Mouse (Mus musculus) liver, postnatal 0 days (tissue): ENCODE results near the gene Coa6. TPM values are rescaled to one million over a fixed set of nuclear protein-coding genes. Genes with fewer than 3 reads are reported as not detected.
"Not testable (repeated sequence)": the region's sequence is repeated elsewhere in the genome, so short reads cannot be mapped to it uniquely, and the experiment has no call there.

Experiments
- ATAC-seq: fragments of 200-750 bp; cut with Nextera tagmentation; 2 replicates; pipeline ENCODE4 v1.8.0; 2017; ENCODE audit warnings: mild to moderate bottlenecking, moderate library complexity
- DNase-seq: peaks from one replicate; pipeline ENCODE4 v3.0.0-alpha.2; 2016
- H3K27ac ChIP-seq: fragments of 300-500 bp; sonication (generic); 2 replicates; pipeline ENCODE4 v1.5.1; 2014; ENCODE audit warnings: antibody characterized with exemption, moderate library complexity, mild to moderate bottlenecking, low read depth
- H3K27me3 ChIP-seq: fragments of 300-500 bp; sonication (generic); 2 replicates; pipeline ENCODE4 v1.6.1; 2014; ENCODE audit warnings: low read length, control low read depth, mixed read lengths; ENCODE audit not compliant: insufficient read depth
- H3K36me3 ChIP-seq: fragments of 300-500 bp; sonication (generic); replicated peaks from 2 replicates; pipeline ENCODE4 v1.6.1; 2014; ENCODE audit warnings: mild to moderate bottlenecking, control low read depth, low read length, moderate library complexity, mixed read lengths; ENCODE audit not compliant: insufficient read depth
- H3K4me1 ChIP-seq: fragments of 300-500 bp; sonication (generic); 2 replicates; pipeline ENCODE4 v1.6.1; 2014; ENCODE audit warnings: antibody characterized with exemption, mild to moderate bottlenecking, control low read depth; ENCODE audit not compliant: insufficient read depth
- H3K4me2 ChIP-seq: fragments of 300-500 bp; sonication (generic); 2 replicates; pipeline ENCODE4 v1.6.1; 2014; ENCODE audit warnings: low read depth, mild to moderate bottlenecking, low read length, moderate library complexity, mixed read lengths
- H3K4me3 ChIP-seq: fragments of 300-500 bp; sonication (generic); 2 replicates; pipeline ENCODE4 v1.5.1; 2014; ENCODE audit warnings: low read depth, low read length
- H3K9ac ChIP-seq: fragments of 300-500 bp; sonication (generic); replicated peaks from 2 replicates; pipeline ENCODE4 v1.6.1; 2014; ENCODE audit warnings: mild to moderate bottlenecking, moderate library complexity
- H3K9me3 ChIP-seq: fragments of 300-500 bp; sonication (generic); 2 replicates; pipeline ENCODE4 v1.6.1; 2016; ENCODE audit warnings: mild to moderate bottlenecking, control low read depth, low read length, mixed read lengths
- CTCF ChIP-seq: sonication (generic); IDR thresholded peaks from 2 replicates; pipeline ENCODE4 v1.5.1; 2016; ENCODE audit warnings: antibody characterized with exemption, low read depth
- EP300 ChIP-seq: IDR thresholded peaks from 2 replicates; pipeline ENCODE4 v1.6.1; 2016; ENCODE audit warnings: antibody characterized with exemption, low read depth, mild to moderate bottlenecking
- WGBS: fragments of 180-500 bp; shearing (Covaris S2); extraction: QIAGEN DNeasy Blood & Tissue Kit; methylation state at CpG from one replicate; pipeline ENCODE4 v1.1.7; 2014; ENCODE audit not compliant: insufficient replicate concordance; 5-methylcytosine and 5-hydroxymethylcytosine counted together
- polyA plus RNA-seq: library from polyadenylated mRNA; unstranded; fragments of >200 nt; fragmentation: Nextera tagmentation; extraction: Ambion mirVana; gene quantifications from 2 replicates; pipeline ENCODE4 v1.2.1, GENCODE M21; 2015

Gene Coa6
- polyA plus RNA-seq, 1 experiment from 2014 or later = 81.0 TPM

DNA sequence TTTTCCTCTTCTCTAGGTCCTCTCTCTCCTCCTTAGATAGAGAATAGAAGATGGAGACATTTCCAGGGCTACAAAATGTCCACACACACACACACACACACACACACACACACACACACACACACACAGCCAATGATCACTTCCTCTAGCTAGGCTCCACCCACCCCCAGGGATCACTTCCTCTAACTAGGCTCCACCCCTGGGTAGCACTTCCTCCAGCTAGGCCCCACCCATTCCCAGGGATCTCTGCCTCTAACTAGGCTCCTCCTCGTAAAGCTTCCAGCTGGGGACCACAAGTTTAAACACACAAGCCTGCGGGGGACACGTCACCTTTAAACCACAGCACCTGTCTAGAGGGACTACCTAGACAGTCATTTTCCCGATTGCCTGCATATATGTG, 34.7 kb upstream of the Coa6 start:
- no peak overlapping the region for H3K4me2 ChIP-seq
- TF ChIP-seq EP300 (no peak), CTCF (no peak)
- 82% methylated on average over 4 of the region's 4 CpGs for WGBS
- DNase-seq (peak; percentile 41), ATAC-seq (peak; percentile 31; the same call in 1 of the 2 replicates)
- no peaks in the 10 kb centered on the region for H3K27me3 ChIP-seq
- H3K4me3 ChIP-seq = no peak overlapping the region
- H3K27ac ChIP-seq = no peak overlapping the region
- H3K4me1 ChIP-seq = no peaks in the 10 kb centered on the region
- H3K36me3 ChIP-seq = no peaks in the 10 kb centered on the region
- H3K9me3 ChIP-seq = no peaks in the 10 kb centered on the region
- H3K9ac ChIP-seq = no peak overlapping the region

DNA sequence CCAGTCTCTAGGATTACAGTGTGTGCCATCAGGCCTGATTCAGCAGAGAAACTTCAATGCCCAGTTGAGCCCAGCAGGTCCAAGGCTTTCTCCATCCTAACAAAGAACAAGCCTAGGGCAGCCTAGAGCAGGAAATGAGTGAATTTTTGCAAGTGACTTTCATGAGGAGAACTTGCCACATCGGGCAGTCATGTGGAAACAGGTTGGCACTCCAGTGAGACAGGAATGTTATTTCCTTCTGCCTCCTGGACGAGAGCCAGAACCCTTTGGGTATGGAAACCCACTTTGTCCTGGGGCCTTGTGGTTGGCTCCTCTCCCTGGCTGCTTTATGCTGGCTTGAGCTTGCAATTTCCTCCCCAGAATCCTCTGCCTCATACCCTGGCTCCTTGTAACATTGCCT, 30.8 kb upstream of the Coa6 start:
- Histone ChIP-seq H3K27me3 (no peaks in the 10 kb centered on the region), H3K9me3 (no peaks in the 10 kb centered on the region)

DNA sequence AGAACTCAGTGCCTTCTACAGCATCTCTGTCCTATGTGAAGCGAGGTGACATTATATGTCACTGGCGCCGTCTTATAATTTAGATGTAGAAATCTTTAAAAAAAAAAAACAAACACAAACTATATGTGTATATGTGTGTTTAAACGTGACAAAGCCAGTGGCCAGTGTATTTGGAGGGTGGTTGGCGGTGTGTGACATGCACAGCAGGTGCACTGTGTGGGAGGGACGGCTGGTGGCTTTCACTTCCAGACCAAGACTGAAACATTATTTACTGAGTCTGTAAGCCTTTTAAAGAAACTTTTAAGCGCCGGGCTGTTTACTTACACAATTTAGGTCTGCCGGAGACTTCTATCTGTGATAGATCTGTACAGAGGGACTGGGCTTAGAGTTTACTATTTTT, 26.9 kb upstream of the Coa6 start:
- Histone ChIP-seq H3K4me1 (no peaks in the 10 kb centered on the region), H3K27ac (no peak overlapping the region), H3K27me3 (no peaks in the 10 kb centered on the region), H3K4me3 (no peak overlapping the region), H3K4me2 (no peak overlapping the region), H3K9me3 (no peaks in the 10 kb centered on the region), H3K36me3 (no peaks in the 10 kb centered on the region), H3K9ac (no peak overlapping the region)
- DNase-seq (no peak), ATAC-seq (no peak)
- TF ChIP-seq EP300 (no peak), CTCF (no peak)
- WGBS = 74% methylated on average over 9 of the region's 9 CpGs

More for the DNA sequence above, 30.8 kb upstream of the Coa6 start:
- TF ChIP-seq CTCF = no peak
- TF ChIP-seq EP300 = no peak
- DNase-seq (no peak), ATAC-seq (no peak)
- 55% methylated on average over 2 of the region's 2 CpGs for WGBS
- Histone ChIP-seq H3K36me3 (no peaks in the 10 kb centered on the region), H3K4me2 (no peak overlapping the region), H3K4me1 (no peaks in the 10 kb centered on the region), H3K9ac (no peak overlapping the region), H3K27ac (no peak overlapping the region), H3K4me3 (no peak overlapping the region)

DNA sequence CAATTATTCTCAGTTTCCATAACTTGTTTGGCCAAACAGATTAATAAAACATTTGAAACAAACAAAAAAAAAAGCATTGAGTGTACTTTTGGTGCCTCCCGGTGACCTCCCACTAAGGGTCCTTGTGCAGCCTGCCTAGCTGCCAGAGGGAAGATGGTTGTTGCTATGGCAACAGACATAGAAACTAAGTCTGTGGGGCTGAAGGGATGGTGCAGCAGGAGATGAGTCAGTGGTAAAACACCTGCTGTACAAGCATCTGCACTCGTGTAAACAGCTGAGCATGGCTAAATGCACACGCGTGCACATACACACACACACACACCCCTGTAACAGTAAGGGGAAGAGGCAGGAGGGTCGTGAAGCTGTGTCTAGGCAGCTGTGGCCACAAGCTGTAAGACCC, 26.4 kb upstream of the Coa6 start:
- H3K27ac ChIP-seq = no peak overlapping the region
- WGBS = 73% methylated on average over 5 of the region's 5 CpGs
- H3K4me2 ChIP-seq = no peak overlapping the region
- ATAC-seq (no peak), DNase-seq (no peak)
- no peaks in the 10 kb centered on the region for H3K36me3 ChIP-seq
- no peaks in the 10 kb centered on the region for H3K4me1 ChIP-seq
- H3K27me3 ChIP-seq = no peaks in the 10 kb centered on the region
- no peaks in the 10 kb centered on the region for H3K9me3 ChIP-seq
- no peak overlapping the region for H3K9ac ChIP-seq
- TF ChIP-seq CTCF (no peak), EP300 (no peak)
- no peak overlapping the region for H3K4me3 ChIP-seq

DNA sequence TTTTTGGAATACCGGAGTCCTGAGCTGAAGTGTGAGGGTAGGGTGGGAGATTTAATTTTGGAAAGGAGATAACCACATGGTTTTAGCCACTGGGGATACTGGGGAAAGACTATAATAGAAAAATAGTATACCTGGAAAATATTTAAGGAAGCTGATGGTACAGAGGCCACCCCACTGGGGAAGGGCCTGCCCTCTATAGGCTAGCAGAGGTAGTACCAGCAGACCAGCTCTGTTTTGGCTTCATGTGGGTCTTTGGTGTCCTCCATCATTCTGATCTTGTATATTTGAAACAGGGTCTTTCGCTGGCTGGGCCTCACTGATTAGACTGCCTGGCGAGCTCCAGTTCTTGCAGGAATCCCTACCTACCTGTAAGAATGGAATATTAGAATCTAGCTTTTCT, 24.0 kb upstream of the Coa6 start:
- Histone ChIP-seq H3K9me3 (no peaks in the 10 kb centered on the region), H3K36me3 (no peaks in the 10 kb centered on the region), H3K4me2 (no peak overlapping the region), H3K27ac (no peak overlapping the region), H3K4me1 (no peaks in the 10 kb centered on the region), H3K9ac (no peak overlapping the region), H3K4me3 (no peak overlapping the region), H3K27me3 (no peaks in the 10 kb centered on the region)
- TF ChIP-seq EP300 (no peak), CTCF (peak; percentile 60)
- WGBS = 71% methylated on average over 3 of the region's 3 CpGs
- DNase-seq (no peak), ATAC-seq (no peak)

DNA sequence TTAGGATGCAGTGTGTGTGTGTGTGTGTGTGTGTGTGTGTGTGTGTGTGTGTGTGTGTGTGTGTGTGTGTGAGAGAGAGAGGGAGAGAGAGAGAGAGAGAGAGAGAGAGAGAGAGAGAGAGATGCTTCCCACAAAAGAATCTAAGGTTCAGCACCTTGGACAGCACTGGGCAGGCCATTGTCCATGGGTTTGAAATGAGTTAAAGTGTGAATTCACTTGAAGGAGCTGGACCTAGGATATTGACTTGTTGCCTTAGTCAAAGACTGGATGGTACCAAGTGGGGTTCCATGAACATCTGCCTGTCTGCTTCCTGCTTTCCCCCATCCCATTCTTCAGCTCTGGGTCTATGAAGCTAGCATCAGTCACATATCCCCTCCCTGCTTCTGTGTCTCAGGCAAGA, 17.8 kb upstream of the Coa6 start:
- H3K4me1 ChIP-seq, H3K4me3 ChIP-seq, H3K9me3 ChIP-seq, H3K27me3 ChIP-seq, ATAC-seq, H3K36me3 ChIP-seq, DNase-seq, H3K4me2 ChIP-seq, H3K9ac ChIP-seq, H3K27ac ChIP-seq: not testable (repeated sequence)

DNA sequence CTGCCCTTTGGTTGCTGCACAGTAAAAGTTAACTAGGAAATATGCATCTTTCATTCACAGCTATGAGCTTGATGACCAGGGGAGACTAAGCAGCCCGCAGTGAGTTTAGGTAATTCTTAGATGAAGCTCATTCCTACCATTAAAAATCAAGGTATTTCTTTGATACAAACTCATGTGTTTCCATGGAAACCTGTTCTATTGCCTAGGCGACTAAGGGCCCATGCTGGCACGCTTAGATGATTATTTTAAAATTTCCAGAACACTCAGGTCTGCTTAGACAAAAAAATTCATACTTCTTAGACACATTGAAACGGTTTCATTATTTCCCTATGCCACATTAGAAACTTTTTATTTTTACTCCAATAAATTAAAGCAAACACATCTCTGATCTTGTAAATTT, 17.3 kb upstream of the Coa6 start:
- H3K4me3 ChIP-seq = no peak overlapping the region
- WGBS = 62% methylated on average over 4 of the region's 4 CpGs
- DNase-seq (no peak), ATAC-seq (no peak)
- H3K36me3 ChIP-seq = no peaks in the 10 kb centered on the region
- no peak overlapping the region for H3K4me2 ChIP-seq
- no peak overlapping the region for H3K27ac ChIP-seq
- H3K9ac ChIP-seq = no peak overlapping the region
- no peaks in the 10 kb centered on the region for H3K4me1 ChIP-seq
- H3K9me3 ChIP-seq = no peaks in the 10 kb centered on the region
- TF ChIP-seq CTCF = no peak
- TF ChIP-seq EP300 = no peak
- H3K27me3 ChIP-seq = no peaks in the 10 kb centered on the region
